Mouse (Mus musculus): ENCODE results near the gene Cldn6.

The Cldn6 gene

DNA sequence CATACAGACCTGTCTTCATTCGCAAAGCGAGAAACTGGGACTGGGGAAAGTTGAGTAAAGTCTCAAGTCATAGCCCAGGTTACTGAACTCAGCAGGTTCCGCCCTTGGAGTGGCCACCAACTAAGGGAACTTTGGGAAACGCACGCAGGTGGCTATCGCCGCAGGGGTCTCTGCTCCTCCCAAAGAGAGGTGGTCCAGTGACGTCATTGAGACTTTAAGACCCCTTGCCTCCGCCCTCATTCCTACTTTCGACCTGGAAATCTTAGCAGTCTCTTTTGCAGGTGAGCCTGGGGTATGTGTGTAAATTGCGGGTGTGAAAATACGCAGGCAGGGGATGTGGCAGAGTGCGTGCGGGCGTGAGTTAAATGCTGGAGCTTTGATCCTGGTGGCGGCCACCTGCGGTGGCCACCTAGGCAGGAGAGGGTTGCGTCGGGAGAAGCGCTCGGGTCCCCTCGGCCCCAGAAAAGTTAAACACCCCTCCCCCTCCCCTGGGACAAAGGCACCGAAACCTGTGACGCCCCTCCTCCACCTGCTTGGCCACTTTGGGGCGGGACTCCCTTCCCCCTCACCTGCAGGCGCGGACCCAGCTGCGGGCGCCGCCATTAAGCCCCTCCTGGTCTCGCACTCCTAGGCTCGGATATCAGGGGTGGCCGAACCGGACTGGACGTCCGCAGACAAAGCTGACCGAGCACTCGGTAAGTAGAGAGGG lies at the start of gene Cldn6:
TSS of gene Cldn6 (plus strand) at position 123 of the 709 bp plus-strand sequence.
- no peak for DNase-seq (ENCODE audit: low spot score)

DNA sequence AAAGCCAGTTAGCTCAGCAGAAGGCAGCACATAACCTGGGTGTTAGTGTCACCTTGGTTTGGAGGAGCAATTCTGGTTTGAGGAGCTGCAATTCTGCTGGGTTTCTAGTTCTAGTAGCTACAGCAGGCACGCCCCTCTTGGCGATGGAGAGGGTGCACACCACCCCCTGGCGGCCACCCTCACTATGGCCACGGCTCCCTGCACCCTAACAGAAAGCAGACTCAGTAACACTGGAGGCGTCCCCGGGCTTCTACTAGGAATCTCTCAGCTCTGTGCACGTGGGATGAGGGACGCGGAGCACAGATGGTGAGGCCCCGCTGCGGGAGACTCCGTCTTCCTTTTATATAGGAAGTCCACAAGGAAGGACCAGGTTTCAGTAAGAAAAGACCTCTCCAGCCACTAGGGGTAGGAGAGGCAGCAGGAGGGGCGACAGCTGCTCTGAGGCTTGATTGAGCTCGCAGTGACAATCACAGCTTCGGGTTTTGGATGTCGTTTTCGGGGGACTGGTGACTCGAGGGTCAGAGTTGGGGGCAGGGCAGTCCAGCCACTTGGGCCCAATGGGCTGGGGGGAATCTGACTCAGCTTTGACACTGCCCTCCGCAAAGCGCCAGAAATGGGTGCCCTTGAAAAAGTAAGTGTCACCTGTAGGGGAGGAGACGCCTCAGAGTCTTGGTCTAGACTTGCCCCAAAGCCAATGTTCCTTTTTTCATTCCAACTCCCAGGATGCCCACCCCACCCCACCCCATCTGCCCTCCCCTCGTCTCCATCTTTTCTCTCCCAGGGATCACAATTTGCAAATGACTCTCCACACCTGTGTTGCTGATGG lies 48.6 kb upstream of the Cldn6 start:
- peak; percentile 82 for DNase-seq (ENCODE audit: low spot score)

DNA sequence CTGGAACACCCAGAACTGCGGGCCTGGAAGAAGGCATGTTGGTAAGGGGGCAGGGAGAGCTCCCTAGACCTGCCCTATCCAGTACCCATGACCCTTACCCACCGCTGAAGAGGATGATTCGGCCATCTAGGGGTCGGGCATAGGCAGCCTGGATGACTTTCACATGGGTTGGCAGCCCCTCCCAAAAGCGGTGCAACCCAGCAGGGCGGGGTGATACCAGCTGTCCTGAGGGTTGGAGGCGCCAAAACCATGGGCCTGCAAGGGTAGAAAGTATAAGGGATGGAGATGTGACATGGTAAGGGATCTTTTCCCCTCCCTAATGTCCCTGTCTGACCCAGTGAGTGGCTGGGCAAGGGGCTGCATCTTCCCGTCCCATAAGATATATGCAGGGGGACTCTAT lies 47.8 kb upstream of the Cldn6 start:
- no peak for DNase-seq (ENCODE audit: low spot score)

DNA sequence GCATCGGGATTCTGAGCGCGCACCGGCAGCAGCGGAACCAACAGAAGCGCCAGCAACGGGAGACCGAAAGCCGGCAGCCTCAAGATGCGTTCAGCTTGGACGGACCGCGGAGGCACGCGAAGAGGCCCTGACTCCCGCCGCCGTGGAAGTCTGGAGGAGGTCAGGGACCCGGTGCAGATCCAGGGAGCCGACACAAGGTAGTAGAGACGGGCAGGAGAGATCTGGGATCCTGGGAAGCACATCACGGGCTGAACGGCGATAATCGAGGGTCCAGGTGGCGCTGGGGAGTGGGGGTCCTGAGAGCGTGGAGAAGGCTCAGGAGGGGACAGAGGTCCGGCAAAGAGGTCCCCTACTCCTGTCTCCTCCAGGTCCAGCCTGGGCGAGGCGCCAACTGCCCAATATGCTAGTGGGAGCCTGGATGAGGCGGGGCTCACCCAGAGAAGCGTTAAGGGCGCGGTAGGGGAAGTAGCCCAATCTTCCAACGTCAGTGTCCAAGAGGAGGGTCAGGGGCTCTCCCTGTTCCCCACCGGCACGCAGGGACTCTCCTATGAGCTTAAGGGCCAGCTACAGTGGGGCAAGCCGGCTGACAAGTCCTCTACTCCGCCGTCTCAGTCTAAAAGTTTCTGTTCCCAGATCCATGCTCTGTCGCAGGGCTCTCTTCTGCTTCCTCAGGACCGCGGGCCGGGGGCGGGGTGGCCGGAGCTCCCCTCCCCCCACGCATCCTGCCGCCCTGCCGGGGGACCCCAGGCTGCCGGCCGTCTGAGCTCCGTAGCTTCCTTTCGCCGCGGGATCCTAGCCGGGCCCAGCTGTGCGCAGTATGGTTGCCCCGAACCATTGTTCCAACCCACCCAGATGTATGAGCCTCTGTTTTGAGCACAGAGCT lies 34.2 kb upstream of the Cldn6 start, which contains the start of gene Mmp25:
TSS of gene Mmp25 (minus strand) at position 665 of the 883 bp plus-strand sequence.
- no peak for DNase-seq (ENCODE audit: low spot score)

DNA sequence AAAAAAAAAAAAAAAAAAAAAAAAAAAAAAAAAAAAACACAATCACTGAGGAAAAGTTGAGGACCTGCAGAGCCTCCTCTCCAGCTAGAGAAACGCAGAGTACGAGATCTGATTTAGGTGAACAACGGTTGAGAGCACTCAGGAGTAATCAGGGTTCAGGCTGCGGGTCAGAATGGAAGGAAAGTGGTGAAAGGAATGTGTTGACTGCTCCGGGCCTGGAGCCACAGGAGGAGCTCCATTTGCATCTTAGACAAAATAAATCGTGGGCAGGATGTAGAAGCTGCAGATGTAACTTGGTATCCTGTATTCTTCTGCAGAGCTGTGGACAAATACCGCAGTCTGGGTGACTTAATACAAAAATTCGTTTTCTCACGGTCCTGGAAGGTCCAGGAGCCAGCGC lies 33.2 kb upstream of the Cldn6 start:
- no peak for DNase-seq (ENCODE audit: low spot score)

DNA sequence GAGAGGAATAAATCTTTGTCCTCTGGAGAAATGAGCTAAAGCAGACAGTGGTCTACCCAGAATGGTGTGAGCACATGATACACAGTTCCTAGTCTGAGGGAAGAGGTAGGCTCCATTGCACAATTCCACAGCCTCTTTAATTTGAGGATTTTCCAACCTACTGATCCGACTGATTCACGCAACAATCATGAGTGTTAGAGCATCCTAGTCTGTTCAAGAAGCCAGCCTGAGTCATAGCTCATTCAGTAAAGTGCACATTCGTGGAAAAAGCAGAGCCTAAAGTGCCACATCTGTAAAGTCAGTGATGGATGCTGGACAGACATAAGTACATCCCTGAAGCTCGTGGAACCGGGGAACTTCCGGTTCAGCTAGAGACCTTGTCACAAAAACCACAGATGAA lies 27.7 kb upstream of the Cldn6 start:
- no peak for DNase-seq (ENCODE audit: low spot score)

DNA sequence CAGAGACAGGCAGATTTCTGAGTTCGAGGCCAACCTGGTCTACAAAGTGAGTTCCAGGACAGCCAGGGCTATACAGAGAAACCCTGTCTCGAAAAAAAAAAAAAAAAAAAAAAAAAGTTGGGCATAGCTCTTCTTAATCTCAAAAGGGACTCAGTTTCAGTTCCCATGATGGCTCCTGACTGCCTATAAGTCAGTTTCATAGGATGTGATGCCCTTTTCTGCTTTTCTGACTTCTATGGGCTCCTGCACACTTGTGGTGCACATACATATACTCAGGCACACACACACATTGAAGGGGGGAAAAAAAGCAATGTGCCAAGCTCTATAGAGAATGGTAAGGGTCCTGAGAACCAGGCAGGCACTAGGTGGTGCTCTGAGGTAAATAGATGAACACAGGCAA lies 25.7 kb upstream of the Cldn6 start:
- no peak for DNase-seq (ENCODE audit: low spot score)

DNA sequence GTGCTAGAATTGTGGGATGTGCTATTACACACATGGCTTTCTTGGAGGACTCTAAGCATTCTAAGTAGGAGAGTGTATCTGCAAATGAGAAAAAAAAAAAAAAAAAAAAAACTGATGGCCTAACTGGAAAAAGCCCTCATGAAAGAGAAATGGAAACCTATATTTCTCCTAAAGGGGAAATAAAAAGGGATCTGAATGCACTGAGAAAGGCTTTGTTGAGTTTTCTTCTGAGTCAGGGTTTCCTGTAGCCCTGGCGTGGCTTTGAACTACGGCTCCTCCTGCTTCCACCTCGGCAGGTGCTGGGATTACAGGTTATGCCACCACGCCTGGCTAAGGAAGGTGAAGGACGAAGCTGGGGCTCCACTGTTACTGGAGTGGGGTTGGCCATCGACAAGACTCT lies 25.0 kb upstream of the Cldn6 start:
- DNase-seq (ENCODE audit: low spot score), result no peak

DNA sequence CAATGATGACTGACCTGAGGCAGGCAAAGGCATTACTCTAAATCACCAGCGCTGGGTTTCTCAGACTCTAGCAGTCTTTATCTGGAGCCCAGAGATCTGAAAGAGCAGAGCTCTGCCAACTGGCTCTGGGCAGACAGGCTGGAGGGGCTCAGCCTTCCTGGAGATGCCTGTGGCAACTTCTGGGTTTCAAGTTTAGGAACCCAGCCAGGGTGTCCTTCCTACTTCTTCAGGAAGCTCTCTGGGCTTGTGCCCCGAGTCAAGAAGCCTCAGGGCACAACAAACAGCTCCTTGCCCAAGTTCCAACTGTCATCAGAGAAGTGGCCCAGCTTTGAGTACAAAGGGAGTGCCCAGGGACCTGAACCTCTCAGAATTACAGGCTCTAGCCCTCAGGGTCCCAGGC lies 24.6 kb upstream of the Cldn6 start:
- DNase-seq (ENCODE audit: low spot score), result no peak

DNA sequence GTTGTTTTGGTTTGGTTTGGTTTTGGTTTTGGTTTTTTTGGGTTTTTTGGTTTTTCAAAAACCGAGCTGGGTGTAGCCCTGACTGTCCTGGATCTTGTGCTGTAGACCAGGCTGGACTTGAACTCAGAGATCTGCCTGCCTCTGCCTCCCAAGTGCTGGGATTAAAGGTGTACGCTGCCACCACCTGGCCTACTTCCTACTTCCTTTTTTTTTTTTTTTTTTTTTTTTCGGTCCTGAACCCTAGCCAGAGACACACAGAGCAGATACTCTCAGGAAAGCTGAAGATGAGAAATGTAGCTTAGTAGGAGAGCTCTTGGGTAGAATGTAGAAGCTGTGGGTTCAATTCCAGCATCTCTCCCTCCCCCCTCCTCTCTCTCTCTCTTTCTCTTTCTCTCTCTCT lies 20.6 kb upstream of the Cldn6 start:
- no peak for DNase-seq (ENCODE audit: low spot score)

DNA sequence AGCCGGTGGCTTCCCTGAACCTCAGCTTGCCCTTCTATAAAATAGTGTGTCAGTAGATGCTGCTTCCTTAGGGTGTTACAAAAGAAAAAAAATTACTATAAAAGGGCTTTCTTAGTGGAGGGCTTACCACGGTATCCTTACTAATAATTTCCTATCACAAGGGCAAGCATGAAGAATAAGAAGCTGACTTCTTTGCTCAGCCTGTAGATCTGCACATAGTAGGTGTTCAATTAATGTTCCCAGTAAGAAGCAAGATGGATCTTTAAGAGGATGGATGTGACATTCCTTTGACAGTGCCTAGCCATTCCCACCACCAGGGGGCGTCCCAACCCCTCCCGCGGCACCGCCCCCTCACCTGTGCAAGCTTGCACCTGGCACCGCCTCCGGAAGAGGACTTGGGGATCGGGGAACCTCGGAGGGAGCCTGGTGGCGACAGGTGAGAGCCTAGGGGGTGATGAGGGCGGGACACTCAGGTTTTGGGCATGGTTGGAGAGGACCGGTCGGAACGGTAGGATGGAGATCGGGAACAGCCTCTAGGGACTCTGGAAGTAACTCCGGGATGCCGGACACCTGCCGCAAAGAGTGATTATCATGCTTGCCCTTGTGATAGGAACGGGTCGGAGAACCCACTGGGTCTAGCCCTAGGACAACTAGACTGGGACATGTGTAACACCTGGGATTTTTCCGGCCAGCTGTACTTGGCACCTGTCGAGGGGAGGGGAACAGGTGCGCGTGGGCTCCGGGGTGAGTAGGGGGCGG lies 18.8 kb upstream of the Cldn6 start, which contains the start of gene Bicdl2:
TSS of gene Bicdl2 (plus strand) at position 390 of the 759 bp plus-strand sequence.
- DNase-seq (ENCODE audit: low spot score), result peak; percentile 63

DNA sequence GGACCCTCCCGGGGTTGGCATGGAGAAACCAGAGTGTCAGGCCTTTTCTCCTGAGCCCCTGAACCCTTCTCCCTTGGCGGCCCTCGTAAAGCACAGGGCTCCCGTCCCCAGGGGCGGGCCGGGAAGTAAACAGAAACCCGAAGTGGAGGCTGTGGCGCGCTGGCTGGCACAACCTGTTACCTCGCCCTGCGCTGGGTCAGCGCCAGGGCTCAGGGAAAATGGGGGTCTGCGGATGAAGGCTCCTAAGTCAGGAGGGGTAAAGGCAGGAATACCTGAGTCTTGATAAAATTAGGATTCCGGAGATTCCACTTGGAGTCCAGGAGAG lies 18.2 kb upstream of the Cldn6 start:
- DNase-seq (ENCODE audit: low spot score), result no peak

DNA sequence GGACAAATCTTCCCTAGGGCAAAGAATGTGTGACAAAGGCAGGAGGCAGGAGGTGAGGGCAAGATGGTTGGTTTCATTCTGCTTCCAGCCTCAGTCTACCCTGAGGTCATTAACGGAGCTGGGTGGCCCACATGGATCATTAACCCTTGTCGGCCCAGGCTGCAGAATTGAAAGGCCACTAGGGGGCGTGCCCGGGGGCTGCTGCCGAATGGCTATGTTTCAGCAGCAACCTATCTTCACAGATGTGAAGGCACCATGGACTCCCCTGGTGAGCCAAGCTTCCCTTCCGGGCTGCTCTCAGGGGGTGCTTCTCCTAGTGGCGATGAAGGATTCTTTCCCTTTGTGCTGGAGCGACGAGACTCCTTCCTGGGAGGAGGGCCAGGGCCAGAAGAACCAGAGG lies 17.5 kb upstream of the Cldn6 start:
- no peak for DNase-seq (ENCODE audit: low spot score)

DNA sequence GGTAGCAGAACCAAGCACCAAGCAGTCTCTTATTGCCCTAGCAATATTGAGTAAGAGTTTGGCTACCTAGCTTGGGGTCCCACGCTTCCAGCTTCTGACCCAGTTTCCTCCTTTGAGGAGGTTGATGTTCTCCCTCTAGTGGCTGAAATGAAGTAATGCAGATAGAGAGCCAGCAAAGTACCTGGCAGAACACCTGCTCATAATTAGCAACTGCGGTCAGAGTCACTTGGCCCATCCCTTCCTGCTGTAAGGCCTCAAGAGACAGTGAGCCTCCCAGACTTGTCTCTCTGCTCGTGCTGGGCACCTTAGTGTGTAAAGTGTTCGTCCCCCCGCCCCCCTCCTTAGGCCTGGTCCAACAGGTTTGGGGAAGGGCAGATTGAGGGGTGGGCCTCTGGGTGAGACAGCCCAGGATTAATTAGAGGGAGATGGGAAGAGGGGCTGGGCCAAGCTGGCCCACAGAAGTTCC lies 14.5 kb upstream of the Cldn6 start:
- DNase-seq (ENCODE audit: low spot score), result no peak

DNA sequence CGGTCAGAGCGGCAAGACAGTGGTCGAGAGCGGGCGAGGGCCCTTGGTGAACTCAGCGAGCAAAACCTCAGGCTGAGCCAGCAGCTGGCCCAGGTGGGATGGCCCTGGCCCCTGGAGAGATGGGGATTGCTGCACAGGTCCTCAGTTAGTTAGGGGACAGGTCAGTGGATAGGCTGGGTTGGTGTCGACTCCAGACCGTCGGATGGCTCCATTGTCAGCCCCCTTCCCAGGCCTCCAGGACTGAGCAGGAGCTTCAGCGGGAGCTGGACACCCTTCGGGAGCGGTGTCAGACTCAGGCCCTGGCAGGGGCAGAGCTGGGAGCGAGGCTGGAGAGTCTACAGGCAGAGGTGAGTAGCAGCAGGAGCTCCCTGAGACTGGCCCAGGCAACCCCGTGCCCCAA lies 13.5 kb upstream of the Cldn6 start:
- no peak for DNase-seq (ENCODE audit: low spot score)

DNA sequence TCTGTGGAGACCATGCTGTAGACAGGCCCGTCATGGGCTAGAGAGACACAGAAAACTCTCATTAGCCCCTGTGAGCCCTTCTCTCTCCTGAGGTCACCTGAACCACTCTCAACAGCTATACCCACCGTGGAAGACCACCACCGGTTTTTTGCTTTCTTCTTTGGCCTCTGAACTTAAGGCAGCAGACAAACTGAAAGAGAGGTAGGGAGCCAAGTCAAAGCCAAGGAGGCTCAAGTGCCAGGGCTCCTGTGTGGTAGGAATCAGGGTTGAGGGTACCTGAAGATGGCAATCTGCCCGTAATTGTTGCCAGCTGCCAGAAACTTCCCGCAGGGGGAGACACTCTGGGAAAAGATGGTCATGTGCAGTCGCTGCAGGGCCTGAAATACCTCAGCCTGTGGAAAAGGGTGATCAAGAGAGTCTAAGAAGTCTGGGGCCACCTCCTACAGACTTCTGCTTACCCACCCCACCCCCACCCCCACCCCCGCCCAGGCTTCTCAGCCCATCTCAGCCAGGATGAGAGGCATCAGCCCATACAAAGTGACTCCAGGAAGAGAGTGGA lies 8.5 kb upstream of the Cldn6 start:
- no peak for DNase-seq (ENCODE audit: low spot score)

DNA sequence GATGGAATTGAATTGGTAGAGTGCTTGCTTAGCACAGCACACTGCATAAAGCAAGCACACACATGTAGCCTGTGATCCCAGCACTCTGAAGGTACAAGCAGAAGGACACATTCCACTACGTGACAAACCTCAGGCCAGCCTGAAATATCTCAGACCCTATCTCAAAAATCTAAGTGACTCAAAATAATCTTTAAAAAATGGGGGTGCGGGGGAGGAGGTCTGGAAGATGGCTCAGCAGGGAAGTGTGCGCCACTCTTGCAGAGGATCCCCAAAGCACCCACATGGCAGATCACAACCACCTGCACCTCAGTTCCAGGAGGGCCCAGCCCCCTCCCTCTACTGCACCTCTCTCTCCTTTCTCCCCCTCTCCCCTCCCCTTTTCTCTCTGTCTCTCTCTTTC lies 7.5 kb upstream of the Cldn6 start:
- DNase-seq (ENCODE audit: low spot score), result no peak

DNA sequence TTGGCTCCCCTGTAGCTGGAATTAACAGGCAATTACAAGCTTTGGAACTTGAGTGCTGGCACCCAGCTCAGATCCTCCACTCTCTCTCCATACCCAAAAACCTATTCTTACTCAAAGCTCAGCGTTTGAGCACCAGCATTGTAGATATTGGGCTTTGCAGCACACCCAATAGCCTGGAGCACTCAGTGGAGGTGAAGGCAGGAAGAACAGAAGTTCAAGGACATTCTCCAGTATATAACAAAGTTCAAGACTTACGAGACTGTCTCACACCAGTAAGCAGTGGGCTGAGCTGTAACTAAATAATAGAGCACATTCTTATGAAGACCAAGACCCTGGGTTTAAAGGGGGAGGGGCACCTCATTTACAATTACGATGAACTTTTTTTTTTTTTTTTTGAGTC lies 6.3 kb upstream of the Cldn6 start:
- no peak for DNase-seq (ENCODE audit: low spot score)

DNA sequence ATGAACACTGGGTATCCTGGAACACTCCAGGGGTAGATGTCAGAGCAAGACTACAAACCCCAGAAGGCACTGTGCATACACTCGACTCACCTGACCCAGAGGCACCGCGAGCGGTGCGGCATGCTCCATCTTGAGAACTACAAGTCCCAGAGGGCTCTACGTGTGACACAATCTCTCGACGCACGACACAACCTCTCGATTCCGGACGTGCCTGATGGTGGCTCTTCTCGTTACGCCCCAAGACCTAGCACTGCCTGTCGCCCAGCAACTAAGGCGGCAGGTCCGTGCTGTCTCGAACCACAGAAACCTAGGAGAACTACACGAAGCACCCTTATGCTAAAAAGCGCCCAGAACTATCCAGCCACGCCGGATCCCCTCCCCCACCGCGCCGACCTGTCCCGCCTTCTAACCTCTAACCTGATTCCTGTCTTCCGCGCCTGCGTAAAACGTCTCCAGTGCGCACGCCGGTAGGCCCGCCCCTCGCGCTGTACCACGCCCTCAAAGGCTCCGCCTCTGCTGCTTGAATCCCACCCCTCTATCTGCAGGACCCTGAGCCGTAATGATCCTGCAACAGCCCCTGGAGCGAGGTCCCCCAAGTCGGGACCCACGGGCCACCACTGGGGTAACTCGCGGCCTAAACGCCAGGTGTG lies 5.5 kb upstream of the Cldn6 start, which contains the start of the genes Hcfc1r1 and Thoc6:
TSS of gene Hcfc1r1 (plus strand) at position 173 of the 650 bp plus-strand sequence.
TSS of gene Thoc6 (minus strand) at position 459 of the 650 bp plus-strand sequence.
- peak; percentile 82 for DNase-seq (ENCODE audit: low spot score)

DNA sequence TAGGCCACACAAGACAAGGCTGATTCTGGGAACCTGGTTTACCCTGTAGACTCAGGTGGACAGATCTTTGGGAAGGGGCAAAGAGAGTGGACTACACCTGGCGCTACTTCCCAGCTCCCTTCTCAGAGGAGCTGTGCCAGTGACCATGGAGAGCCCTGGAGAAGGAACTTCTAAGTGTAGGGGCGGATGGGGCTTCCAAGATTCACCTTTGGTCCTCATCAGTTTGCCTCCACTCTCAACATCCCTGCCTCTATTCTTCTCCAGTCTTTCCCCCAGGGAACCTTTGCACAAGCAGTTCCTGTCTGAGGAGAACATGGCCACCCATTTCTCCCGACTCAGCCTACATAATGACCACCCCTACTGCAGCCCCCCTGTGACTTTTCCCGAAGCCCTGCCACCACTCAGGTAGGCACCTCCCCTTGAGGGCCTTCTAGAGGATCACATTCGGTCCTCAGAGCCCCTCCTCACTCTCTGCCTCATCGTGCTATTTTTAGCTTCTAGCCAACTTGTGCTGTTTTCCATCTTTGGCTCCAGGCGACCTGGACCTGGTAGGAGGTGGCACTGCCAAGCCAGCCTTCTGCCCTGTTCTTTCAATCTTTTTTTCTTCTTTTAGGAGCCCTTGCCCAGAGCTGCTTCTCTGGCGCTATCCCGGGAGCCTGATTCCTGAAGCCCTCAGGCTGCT lies 4.6 kb upstream of the Cldn6 start:
- no peak for DNase-seq (ENCODE audit: low spot score)

All from ovary, postnatal 14 days (tissue).